Mouse (Mus musculus): ENCODE measurements around the gene Gm28048. TPM values are rescaled to one million over a fixed set of nuclear protein-coding genes. Genes with fewer than 3 reads are reported as not detected.

Gene Gm28048
- total and polyA plus RNA-seq, 3 experiments = 2.1 to 7.0 (median 5.2) TPM

- Histone ChIP-seq H3K36me3 (ENCODE audit: control insufficient read depth, insufficient read depth, low read length) (peaks cover 52% of the 10 kb centered on the region), H3K79me2 (replicated peaks; ENCODE audit: control insufficient read depth, insufficient read depth, low read length) (peaks cover 9% of the 10 kb centered on the region), H3K4me1 (ENCODE audit: control insufficient read depth, insufficient read depth, low read length) (peaks cover 60% of the 10 kb centered on the region), H3K9ac (ENCODE audit: low read depth, low read length) (no peak overlapping the region), H3K27me3 (ENCODE audit: control insufficient read depth, insufficient read depth, low read length) (no peaks in the 10 kb centered on the region), H3K4me3 (no peak overlapping the region), H3K27ac (peak overlapping the region; percentile 33; the same call in 1 of the 2 replicates)
- DNase-seq = no peak
- WGBS = 61% methylated on average over 8 of the region's 8 CpGs
- intact Hi-C loops (cut with DNase I) = no loop called here
- TF ChIP-seq CTCF (IDR thresholded peaks at IDR 0.05) (no peak), POLR2A (IDR thresholded peaks at IDR 0.05; ENCODE audit: insufficient read depth, low read depth, low read length) (no peak), EP300 (IDR thresholded peaks at IDR 0.05; ENCODE audit: insufficient read depth, low read depth, low read length) (no peak)
Measured at GRCm38 (mm10) chr11:22846960-22847731, 134.7 kb downstream of the Gm28048 start.

- intact Hi-C loops (cut with DNase I) = no loop called here
- Histone ChIP-seq H3K9ac (ENCODE audit: low read depth, low read length) (no peak overlapping the region), H3K27me3 (ENCODE audit: control insufficient read depth, insufficient read depth, low read length) (no peaks in the 10 kb centered on the region), H3K27ac (no peak overlapping the region; the same call in 1 of the 2 replicates), H3K36me3 (ENCODE audit: control insufficient read depth, insufficient read depth, low read length) (peaks cover 52% of the 10 kb centered on the region), H3K4me1 (ENCODE audit: control insufficient read depth, insufficient read depth, low read length) (peaks cover 59% of the 10 kb centered on the region), H3K4me3 (no peak overlapping the region), H3K79me2 (replicated peaks; ENCODE audit: control insufficient read depth, insufficient read depth, low read length) (peaks cover 11% of the 10 kb centered on the region)
- TF ChIP-seq EP300 (IDR thresholded peaks at IDR 0.05; ENCODE audit: insufficient read depth, low read depth, low read length) (no peak), POLR2A (IDR thresholded peaks at IDR 0.05; ENCODE audit: insufficient read depth, low read depth, low read length) (no peak), CTCF (IDR thresholded peaks at IDR 0.05) (no peak)
- no peak for DNase-seq
- WGBS = 52% methylated on average over 6 of the region's 6 CpGs
Measured at GRCm38 (mm10) chr11:22846093-22846835, 135.6 kb downstream of the Gm28048 start.

- Histone ChIP-seq H3K27me3 (ENCODE audit: control insufficient read depth, insufficient read depth, low read length) (no peaks in the 10 kb centered on the region), H3K36me3 (ENCODE audit: control insufficient read depth, insufficient read depth, low read length) (peaks cover 47% of the 10 kb centered on the region), H3K9ac (ENCODE audit: low read depth, low read length) (no peak overlapping the region), H3K4me1 (ENCODE audit: control insufficient read depth, insufficient read depth, low read length) (peaks cover 51% of the 10 kb centered on the region), H3K79me2 (replicated peaks; ENCODE audit: control insufficient read depth, insufficient read depth, low read length) (peaks cover 10% of the 10 kb centered on the region), H3K4me3 (no peak overlapping the region), H3K27ac (peak overlapping the region; percentile 20; the same call in 1 of the 2 replicates)
- no peak for DNase-seq
- WGBS = 63% methylated on average over 4 of the region's 4 CpGs
- intact Hi-C loops (cut with DNase I) = no loop called here
- TF ChIP-seq POLR2A (IDR thresholded peaks at IDR 0.05; ENCODE audit: insufficient read depth, low read depth, low read length) (no peak), EP300 (IDR thresholded peaks at IDR 0.05; ENCODE audit: insufficient read depth, low read depth, low read length) (no peak), CTCF (IDR thresholded peaks at IDR 0.05) (no peak)
Measured at GRCm38 (mm10) chr11:22844754-22845718, 136.9 kb downstream of the Gm28048 start.

GRCm38 (mm10) chr11:22839456-22839855, 142.4 kb downstream of the Gm28048 start:
- peaks cover 13% of the 10 kb centered on the region for H3K79me2 ChIP-seq (replicated peaks; ENCODE audit: control insufficient read depth, insufficient read depth, low read length)
- TF ChIP-seq EP300 (IDR thresholded peaks at IDR 0.05; ENCODE audit: insufficient read depth, low read depth, low read length) (no peak), CTCF (IDR thresholded peaks at IDR 0.05) (no peak), POLR2A (IDR thresholded peaks at IDR 0.05; ENCODE audit: insufficient read depth, low read depth, low read length) (no peak)
- DNase-seq = no peak
- no peaks in the 10 kb centered on the region for H3K27me3 ChIP-seq (ENCODE audit: control insufficient read depth, insufficient read depth, low read length)
- peaks cover 23% of the 10 kb centered on the region for H3K4me1 ChIP-seq (ENCODE audit: control insufficient read depth, insufficient read depth, low read length)
- no peak overlapping the region for H3K4me3 ChIP-seq
- peaks cover 20% of the 10 kb centered on the region for H3K36me3 ChIP-seq (ENCODE audit: control insufficient read depth, insufficient read depth, low read length)
- WGBS = 72% methylated on average over 3 of the region's 3 CpGs
- intact Hi-C loops (cut with DNase I) = no loop called here
- H3K27ac ChIP-seq = no peak overlapping the region
- H3K9ac ChIP-seq (ENCODE audit: low read depth, low read length) = no peak overlapping the region

- 68% methylated on average over 1 of the region's 1 CpGs for WGBS
Measured at GRCm38 (mm10) chr11:22838361-22838760, 143.5 kb downstream of the Gm28048 start.

More at GRCm38 (mm10) chr11:22838361-22838760, 143.5 kb downstream of the Gm28048 start:
- TF ChIP-seq CTCF (IDR thresholded peaks at IDR 0.05) (no peak), POLR2A (IDR thresholded peaks at IDR 0.05; ENCODE audit: insufficient read depth, low read depth, low read length) (no peak), EP300 (IDR thresholded peaks at IDR 0.05; ENCODE audit: insufficient read depth, low read depth, low read length) (no peak)
- peaks cover 10% of the 10 kb centered on the region for H3K79me2 ChIP-seq (replicated peaks; ENCODE audit: control insufficient read depth, insufficient read depth, low read length)
- H3K4me1 ChIP-seq (ENCODE audit: control insufficient read depth, insufficient read depth, low read length) = peaks cover 15% of the 10 kb centered on the region
- H3K4me3 ChIP-seq = no peak overlapping the region
- H3K27ac ChIP-seq = no peak overlapping the region
- intact Hi-C loops (cut with DNase I) = no loop called here
- no peak overlapping the region for H3K9ac ChIP-seq (ENCODE audit: low read depth, low read length)
- DNase-seq = no peak
- peaks cover 12% of the 10 kb centered on the region for H3K36me3 ChIP-seq (ENCODE audit: control insufficient read depth, insufficient read depth, low read length)
- no peaks in the 10 kb centered on the region for H3K27me3 ChIP-seq (ENCODE audit: control insufficient read depth, insufficient read depth, low read length)
